Mouse (Mus musculus): ENCODE data around the gene Dpep2nb.
"Not testable (repeated sequence)": the region's sequence is repeated elsewhere in the genome, so short reads cannot be mapped to it uniquely, and the experiment has no call there.

The Dpep2nb gene

DNA sequence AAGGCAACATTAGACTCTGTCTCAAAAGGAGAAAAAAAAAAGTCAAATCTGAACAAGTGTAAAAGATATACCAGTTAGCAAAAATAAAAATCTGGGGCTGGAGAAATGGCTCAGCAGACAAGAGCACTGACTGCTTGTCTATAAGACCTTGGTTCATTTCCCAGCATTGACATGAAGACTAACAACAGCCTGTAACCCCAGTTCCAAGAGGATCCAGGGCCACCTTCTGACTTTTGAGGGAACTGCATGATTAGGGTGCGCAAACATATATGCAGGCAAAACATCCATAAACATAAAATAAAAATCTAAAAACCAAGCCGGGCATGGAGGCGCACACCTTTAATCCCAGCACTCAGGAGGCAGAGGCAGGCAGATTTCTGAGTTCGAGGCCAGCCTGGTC lies 638 bp upstream of the Dpep2nb start:
- DNase-seq (ENCODE audit: low spot score in 2 of 2): no peak

DNA sequence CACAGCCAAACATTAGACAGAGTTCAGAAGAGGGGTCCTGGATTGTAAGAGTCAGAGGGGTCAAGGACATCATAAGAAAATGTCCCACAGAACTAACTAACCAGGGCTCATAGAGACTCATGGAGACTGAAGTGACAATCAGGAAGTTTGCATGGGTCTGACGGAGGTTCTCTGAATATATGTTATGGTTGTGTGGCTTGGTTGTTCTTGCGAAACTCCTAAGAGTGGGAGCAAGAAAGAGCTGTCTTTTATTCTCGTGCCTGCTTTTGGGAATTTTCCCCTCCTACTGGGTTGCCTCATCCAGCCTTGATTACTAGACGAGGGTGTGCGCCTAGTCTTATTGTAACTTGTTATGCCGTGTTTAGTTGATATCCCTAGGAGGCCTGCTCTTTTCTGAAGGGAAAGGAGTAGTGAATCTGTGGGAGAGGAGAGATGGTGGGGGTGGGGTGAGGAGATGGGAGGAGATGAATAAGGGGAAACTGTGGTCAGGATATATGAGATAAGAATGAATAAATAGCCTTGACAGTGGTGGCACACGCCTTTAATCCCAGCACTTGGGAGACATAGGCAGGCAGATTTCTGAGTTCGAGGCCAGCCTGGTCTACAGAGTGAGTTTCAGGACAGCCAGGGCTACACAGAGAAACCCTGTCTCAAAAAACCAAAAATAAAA lies 1.1 kb downstream of the Dpep2nb start:
- DNase-seq (ENCODE audit: low spot score in 2 of 2): no peak

DNA sequence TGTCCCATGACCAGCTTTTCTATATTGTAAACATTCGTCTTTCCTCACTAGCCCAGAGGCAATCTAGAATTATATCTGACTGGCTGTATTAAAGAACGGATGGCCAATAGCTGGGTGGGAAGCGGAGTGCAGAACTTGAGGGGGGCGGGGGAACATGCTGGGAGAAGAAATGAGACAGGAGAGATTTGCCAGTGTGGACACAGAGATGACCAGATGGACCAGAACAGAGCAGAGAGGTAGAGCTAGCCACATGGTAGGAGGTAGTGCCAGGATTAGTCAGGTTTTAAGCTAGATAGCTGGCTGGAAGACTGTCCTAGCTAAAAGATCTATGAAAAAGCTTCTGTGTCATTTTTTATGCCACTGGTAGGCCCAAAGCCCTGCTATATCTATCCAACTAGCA lies 3.9 kb downstream of the Dpep2nb start:
- no peak for DNase-seq (ENCODE audit: low spot score in 2 of 2)

DNA sequence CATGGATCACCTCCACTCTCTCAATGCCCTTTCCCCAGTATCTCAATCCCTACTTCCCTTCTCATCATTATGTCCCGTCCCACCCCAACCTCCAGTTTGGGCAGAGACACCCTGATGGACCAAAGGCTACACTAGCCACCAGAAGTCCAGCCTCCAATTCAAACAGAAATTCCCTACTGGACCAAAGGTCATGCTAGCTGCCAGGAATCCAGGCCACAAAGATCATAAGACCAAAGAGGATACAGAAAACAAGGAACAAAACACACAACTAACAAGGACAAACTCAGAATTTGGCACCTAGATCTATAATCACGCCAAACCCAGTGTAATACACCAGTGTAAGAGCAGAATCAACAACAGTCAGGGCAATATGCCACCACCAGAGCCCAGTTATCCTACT lies 6.8 kb downstream of the Dpep2nb start:
- DNase-seq (ENCODE audit: low spot score in 2 of 2): no peak

DNA sequence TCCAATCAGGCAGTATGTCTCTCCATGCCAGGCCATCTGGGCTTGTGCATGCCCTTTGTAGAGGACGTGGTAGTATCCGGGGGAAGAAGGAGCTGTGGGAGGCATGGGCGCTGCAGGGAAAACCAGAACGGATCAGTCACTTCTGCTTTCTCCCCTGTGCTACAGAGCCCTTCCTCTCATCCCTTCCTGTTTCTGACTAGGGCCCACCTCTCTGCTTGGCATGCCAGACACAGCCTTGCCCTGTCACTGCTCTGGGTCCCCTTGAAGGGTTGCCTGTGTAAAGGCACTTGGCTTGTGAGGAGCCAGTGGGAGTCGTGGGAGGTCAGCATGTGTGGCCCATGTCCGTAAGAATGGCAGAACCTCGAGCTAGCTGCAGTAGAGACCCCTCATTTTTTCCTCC lies 9.4 kb downstream of the Dpep2nb start:
- DNase-seq (ENCODE audit: low spot score in 2 of 2): no peak

DNA sequence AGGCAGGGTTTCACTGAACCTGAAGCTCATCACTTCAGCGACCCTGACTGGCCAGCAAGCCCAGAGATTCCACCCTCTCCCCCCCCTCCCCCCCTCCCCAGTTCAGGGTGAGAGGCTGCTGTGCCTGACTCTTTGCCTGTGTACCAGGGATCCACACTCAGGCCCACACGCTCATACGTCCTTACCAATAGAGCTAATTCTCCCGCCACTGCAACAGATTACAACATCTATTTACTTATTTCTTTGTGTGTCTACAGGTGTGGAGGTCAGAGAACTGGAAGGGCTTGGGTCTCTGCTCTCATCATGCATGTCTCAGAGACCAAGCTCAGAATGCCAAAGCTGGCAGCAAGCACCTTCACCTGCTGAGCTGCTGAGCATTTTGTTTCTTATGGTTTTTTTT lies 12.5 kb downstream of the Dpep2nb start:
- DNase-seq (ENCODE audit: low spot score in 2 of 2): no peak

DNA sequence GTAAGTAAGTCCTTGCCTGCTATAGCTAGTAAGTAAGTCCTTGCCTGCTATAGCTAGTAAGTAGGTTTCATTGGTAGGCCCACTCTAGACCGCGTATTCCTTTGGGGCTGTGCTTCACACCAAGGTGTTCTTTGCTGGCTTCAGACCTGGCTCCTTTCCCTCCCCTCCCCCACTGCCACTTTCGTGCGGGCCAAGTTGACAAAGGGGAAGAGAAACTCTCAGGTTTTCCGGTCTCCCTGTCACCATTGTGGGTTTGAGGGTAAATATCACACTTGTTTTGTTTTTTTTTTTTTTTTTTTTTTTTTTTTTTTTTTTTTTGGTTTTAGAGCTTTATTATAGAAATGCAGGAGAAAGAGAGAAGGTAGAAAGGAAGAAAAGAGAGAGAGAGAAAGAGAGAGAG lies 13.3 kb downstream of the Dpep2nb start:
- DNase-seq (ENCODE audit: low spot score in 2 of 2): no peak

DNA sequence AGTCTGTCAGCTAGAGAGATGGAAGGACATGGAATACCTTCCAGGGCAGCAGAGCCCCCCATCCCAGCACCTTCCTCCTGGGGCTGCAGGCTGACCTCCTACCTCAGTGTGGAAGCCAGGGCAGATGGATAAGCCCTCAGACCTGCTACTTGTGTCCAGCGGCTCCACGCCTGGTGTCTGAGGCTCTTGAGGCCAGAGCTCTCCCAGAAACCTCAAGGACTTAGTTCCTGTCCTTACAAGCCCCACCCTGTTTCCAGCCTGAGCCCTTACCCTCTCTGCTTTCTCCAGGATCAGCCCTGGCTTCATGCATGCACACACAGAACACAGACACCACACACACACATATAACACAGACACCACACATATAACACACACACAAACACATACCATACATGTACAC lies 14.2 kb downstream of the Dpep2nb start:
- DNase-seq (ENCODE audit: low spot score in 2 of 2): no peak

DNA sequence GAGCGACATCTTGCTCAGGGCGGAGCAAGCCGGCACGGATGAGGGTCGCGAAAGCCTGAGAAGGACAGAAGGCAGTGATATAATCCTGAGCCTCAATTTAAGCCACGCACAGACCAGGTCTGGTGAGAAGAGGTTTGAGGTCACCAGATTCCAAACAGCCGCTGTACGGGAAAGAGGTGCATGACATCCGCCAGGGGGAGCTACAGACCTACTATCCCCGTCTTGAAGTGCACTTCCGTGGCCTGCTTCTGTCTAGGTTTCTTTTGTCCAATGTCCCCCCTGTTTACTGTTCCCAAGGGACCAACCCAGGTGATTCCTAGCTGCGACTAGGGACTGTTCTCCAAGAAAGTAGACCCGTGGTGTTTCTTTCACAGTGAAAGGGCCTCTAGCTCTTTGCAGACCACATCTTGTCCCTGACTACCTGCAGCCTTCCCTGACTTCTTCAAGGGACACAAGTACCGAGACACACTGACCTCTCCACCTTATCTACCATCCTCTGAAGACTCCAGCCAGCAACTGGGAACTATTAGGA lies 14.9 kb downstream of the Dpep2nb start, which contains the start of gene Dus2:
Dus2 (plus strand) TSS at position 482 of the 532 bp plus-strand sequence.
- peak in 1 of 2 experiments; percentile 75 for DNase-seq (ENCODE audit: low spot score in 2 of 2)

DNA sequence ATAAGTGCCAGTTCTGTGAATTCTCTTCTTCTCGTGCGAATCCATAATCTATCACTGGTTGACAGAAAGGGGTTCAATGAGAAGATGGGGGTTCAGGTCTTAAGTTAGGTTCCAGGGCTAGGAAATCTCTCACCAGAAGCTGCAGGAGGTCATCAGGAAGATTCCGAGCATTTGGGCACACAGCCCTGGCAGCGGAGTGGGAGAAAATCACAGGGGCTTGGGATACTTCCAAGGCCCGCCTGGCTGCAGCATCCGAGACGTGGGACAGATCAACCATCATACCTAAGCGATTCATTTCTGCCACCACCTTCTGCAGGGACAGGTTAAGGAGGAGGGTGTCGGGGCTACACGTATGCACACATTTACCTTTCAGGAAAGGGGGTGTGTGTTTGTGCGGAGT lies 17.2 kb downstream of the Dpep2nb start:
- no peak for DNase-seq (ENCODE audit: low spot score in 2 of 2)

DNA sequence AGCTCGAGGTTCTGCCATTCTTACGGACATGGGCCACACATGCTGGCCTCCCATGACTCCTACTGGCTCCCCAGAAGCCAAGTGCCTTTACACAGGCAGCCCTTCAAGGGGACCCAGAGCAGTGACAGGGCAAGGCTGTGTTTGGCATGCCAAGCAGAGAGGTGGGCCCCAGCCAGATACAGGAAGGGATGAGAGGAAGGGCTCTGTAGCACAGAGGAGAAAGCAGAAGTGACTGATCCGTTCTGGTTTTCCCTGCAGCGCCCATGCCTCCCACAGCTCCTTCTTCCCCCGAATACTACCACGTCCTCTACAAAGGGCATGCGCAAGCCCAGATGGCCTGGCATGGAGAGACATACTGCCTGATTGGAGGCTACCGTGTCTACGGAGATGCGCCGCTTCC lies 22.4 kb downstream of the Dpep2nb start:
- not testable (repeated sequence) for DNase-seq (ENCODE audit: low spot score in 2 of 2)

DNA sequence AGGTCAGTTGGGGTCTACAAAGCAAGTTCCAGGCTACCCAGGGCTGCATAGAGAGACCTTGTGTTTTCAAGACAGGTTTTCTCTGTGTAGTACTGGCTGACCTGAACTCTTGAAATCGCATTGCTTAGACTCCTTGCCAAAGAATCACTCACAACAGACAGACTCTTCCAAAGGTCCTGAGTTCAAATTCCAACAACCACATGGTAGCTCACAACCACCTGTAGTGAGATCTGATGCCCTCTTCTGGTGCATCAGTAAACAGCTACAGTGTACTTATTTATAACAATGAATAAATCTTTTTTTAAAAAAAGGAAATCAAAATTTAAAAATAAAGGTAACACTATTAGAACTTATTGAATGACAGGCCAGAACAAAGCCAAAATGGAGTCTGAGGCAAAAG lies 24.6 kb downstream of the Dpep2nb start:
- no peak for DNase-seq (ENCODE audit: low spot score in 2 of 2)

DNA sequence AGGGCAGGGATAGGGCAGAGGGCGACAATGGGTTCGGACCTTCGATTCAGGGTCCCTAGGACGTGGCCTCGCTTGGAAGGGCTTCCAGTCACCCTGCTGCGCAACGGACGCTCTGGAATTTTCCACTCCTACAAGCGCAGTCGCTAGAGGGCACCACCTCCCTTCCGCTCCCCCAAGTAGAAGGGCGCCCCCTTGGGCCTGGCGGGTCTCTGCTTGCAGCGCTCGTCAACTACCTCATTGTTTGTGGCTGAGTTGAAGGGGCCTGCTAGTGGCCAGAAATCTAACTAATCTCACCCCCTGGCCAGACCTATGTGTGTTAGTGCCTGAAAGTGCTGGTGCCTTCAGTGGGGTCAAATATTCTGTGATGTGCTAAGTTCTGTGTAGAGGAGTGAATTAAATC lies 26.4 kb downstream of the Dpep2nb start, which contains the start of gene Dpep3:
Dpep3 (minus strand) TSS at position 105 of the 400 bp plus-strand sequence.
- no peak for DNase-seq (ENCODE audit: low spot score in 2 of 2)

DNA sequence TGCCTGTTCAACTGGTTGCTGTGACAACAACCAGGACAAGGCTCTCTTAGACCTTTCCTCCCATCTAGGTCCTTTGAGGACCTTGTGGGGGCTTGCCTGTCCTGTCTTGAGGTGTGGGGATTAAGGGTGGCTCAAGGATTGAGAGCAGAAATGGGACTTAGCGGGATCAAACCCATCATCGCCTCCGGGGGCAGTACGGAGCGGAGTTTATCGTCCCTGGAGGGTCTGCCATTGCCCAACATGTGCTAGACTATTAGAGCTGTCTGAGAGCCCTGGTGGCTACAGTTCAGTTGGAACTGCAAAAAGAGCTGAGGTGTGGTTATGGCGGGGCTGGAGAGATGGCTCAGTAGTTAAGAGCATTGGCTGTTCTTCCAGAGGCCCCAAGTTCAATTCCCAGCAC lies 30.4 kb downstream of the Dpep2nb start:
- no peak for DNase-seq (ENCODE audit: low spot score in 2 of 2)

DNA sequence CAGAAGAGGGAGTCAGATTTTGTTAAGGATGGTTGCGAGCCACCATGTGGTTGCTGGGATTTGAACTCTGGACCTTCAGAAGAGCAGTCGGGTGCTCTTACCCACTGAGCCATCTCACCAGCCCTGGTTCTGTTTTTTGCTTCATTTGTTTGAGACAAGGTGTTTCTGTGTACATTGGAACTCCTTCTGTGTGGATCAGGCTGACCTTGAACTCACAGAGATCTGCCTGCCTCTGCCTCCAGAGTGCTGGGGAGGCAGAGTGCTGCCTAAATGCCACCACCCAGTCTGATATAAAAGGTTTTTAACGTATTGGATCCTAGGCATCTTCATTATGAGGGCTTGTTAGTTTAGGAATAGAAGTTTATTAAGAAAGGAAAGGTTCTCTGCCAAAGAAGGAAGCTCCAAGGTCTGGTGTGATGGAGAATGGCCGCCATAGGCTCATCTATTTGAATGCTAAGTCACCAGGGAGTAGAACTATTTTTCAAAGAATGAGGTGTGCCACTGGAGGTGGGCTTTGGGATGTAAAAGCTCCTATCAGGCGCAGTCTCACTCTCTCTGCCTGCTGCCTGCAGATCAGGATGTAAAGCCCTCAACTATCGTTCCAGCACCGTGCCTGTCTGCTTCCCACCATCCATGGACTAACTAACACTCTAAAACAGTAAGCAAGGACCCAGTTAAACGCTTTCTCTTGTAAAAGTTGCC lies 34.6 kb downstream of the Dpep2nb start:
- DNase-seq (ENCODE audit: low spot score in 2 of 2): no peak

DNA sequence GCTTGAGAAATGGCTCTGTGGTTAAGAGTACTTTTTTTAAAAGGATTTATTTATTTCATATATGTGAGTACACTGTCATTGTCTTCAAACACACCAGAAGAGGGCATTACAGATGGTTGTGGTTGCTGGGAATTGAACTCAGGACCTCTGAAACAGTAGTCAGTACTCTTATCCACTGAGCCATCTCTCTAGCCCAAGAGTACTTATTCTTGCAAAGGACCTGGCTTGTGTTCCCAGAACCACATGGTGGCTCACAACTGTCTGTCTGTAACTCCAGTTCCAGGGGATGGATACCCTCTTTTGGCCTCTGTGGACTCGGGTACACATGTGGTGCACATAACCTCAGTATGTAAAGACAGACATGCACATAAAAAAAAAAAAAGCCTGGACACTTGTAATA lies 36.4 kb downstream of the Dpep2nb start:
- no peak for DNase-seq (ENCODE audit: low spot score in 2 of 2)

DNA sequence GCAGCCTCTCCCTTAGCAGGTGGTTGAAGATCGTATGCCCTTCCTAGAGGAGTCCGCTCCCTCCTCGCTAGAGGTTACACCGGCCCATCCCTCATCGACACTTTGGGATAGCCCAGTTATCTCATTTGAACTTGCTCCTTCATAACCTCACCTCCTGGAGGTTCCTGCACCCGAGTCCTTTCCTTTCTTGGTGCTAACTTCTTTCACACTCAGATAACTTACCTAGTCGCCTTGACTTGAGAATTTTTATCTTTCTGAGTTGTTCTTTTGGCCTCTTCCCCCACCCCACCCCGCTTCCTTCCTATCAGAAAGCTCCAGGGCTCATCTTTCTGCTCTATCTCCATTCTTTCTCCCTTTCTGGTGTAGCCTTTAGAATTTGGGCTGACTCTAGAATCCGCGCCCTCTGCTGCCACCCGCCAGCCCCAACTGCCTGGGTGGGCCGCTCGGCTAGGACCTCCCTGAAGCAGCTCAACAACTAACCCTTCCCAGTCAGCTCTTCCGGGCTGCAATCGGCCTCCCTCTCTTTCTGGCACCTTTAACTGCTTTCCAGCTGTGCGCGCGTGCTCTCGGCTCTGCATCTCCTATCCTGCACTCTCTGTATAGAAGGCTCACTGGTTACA lies 39.0 kb downstream of the Dpep2nb start:
- DNase-seq (ENCODE audit: low spot score in 2 of 2): no peak

DNA sequence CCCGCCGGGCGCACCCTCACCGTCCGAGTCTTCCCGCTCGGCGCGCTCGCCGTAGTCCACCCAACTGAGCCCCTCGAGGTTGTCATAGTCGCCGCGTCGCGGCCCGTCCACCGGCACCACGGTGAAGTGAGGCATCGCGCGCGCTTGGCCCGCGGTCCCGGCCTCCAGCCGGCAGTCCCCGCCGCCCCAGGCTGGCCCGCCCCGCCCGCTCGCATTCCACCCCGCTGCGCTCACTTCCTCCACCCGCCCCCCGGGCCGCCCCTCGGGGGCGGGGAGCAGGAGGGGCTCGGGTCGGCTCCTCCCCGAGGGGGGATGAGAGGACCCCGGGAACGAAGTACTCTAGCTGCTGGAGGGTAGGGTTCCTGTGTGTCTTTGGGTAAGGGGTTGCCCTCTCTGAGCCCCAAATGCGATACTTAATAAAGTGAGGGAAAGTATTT lies 39.9 kb downstream of the Dpep2nb start, which contains the start of gene Slc12a4:
Slc12a4 (minus strand) TSS at position 193 of the 437 bp plus-strand sequence.
- DNase-seq (ENCODE audit: low spot score in 2 of 2): no peak

DNA sequence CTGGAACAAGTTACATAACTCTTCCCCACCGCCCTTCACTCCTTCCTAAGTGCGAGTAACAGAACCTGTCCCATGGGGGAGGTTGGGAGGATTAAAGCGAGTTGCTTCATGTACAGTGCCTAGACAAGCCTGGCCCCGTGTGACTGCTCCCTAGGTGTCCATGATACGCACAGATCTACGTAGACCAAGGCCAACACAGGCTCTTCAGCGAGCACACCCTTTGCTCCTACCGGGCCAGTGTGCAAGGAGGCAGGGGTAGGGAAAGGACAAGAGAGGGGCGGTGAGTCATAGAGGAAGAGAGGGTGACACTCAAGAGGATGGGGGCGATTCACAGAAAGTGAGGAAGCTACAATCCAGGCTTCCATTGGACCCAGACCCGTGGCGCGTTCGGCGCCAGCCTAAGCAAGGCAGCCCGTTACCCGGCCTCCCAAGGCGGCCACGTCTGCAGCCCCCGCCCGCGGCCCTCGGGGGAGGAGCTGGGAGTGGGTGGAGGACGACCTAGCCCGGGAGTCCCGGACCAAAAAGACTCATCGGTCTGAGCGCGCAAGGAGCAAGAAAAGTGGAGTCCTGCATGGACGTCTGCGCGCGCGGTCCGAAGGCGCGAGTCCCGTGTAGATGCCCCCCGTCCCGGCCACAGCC lies 40.4 kb downstream of the Dpep2nb start:
- DNase-seq (ENCODE audit: low spot score in 2 of 2): no peak

DNA sequence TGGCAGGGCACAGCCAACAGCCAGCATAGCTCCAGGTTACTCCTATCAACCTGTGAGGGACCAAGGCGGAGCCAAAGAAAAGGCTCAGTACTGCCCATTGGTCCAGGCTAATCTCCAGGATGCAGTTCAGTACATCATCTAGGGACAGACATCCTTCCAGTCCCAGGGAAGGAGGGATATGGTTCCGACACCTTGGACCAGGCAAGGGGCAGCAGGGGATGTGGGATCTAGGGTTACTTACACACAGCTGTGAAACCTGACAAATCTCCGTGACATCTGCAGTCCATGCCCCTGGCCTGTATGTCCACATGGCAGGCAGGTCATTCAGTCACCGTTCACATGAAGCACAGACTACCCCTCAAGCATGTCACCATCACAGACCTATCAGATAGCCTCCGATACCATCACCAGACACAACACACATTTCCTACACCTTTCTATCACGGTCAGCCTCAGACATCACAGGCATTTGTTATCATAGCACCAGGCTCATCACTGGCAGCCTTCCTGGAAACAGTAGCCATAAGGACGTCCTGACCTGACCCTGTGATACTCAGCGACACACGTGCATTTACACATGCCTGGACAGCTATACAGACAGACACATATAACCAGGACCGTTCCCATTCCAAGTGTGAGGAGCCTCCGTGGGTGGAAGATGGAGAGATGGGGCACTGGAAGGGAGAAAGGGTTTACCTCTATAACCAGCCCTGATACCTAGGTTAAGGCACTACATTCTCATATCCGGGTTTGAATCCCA lies 41.1 kb downstream of the Dpep2nb start:
- no peak for DNase-seq (ENCODE audit: low spot score in 2 of 2)

DNA sequence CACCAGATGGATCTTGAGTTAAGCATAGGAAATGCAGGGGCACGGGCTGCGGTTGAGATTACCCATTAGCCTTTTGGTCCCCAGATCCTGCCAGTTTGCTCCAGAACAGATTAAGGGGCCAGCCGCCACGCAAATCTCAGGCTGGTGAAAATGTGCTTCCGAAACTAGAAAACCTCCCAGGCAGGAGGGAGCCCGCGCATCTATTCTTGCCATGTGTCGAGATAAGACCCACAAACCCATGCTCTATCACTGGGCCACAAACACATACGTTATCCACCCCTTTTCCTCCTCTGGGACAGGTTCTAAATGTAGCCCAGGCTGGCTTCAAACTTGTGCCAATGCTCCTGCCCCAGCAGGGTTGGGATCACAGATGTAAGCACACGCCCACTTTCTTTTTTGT lies 44.2 kb downstream of the Dpep2nb start:
- no peak for DNase-seq (ENCODE audit: low spot score in 2 of 2)
